ENCODE assay signal across 9 mouse cellular contexts in genomic region chr11:87985643-87986042, GRCm38 (mm10). TPM values are rescaled to one million over a fixed set of nuclear protein-coding genes. Genes with fewer than 3 reads are reported as not detected.
DNase-seq lines count a peak whose midpoint lies in the region; ATAC-seq and TF ChIP-seq lines count a peak whose summit lies in the region.
"Had no signal": no experiment of that assay in that cellular context is flagged by ENCODE, and none has a peak within 500 bp of the region (broad histone marks: within the 10 kb centered on the region; RNA-seq: fewer than 3 reads in every experiment).

No protein-coding gene starts in this region.

- no peak overlapping the region for H3K27ac ChIP-seq in heart, embryonic 10.5 days
- H3K27ac ChIP-seq in bone marrow macrophage, adult 2 months (ENCODE audit: insufficient read depth, low read depth, low read length), result no peak overlapping the region
- H3K27ac ChIP-seq in heart, embryonic 16.5 days (ENCODE audit: low read length), result no peak overlapping the region
- peak overlapping the region; percentile 15; the same call in 1 of the 2 replicates for H3K27ac ChIP-seq in midbrain, embryonic 10.5 days (replicated peaks)

- no peak for TF ChIP-seq CTCF in bone marrow macrophage, adult 2 months (IDR thresholded peaks at IDR 0.05; ENCODE audit: low read depth, low read length)

- TF ChIP-seq POLR2A in bone marrow macrophage, adult 2 months (IDR thresholded peaks at IDR 0.05; ENCODE audit: borderline replicate concordance, low read depth, low read length), result no peak

- H3K9me3 ChIP-seq in heart, embryonic 10.5 days, result no peaks in the 10 kb centered on the region
- H3K9me3 ChIP-seq in heart, embryonic 16.5 days (replicated peaks; ENCODE audit: control insufficient read depth, low read length), result no peaks in the 10 kb centered on the region
- no peaks in the 10 kb centered on the region for H3K9me3 ChIP-seq in midbrain, embryonic 10.5 days (replicated peaks)

- peak overlapping the region; percentile 90 for H3K9ac ChIP-seq in heart, embryonic 16.5 days (ENCODE audit: low read length)

- H3K4me2 ChIP-seq in heart, embryonic 16.5 days (ENCODE audit: low read depth, low read length), result peak overlapping the region; percentile 74

- peaks cover 31% of the 10 kb centered on the region for H3K4me1 ChIP-seq in heart, embryonic 10.5 days
- peaks cover 17% of the 10 kb centered on the region for H3K4me1 ChIP-seq in bone marrow macrophage, adult 2 months (ENCODE audit: control insufficient read depth, insufficient read depth, low read length)
- peaks cover 22% of the 10 kb centered on the region for H3K4me1 ChIP-seq in heart, embryonic 16.5 days (ENCODE audit: control insufficient read depth, insufficient read depth, low read length)
- H3K4me1 ChIP-seq in midbrain, embryonic 10.5 days, result peaks cover 44% of the 10 kb centered on the region

- peak overlapping the region; percentile 100 for H3K4me3 ChIP-seq in heart, embryonic 10.5 days
- peak overlapping the region; percentile 87 for H3K4me3 ChIP-seq in bone marrow macrophage, adult 2 months (ENCODE audit: insufficient read depth, low read length)
- H3K4me3 ChIP-seq in heart, embryonic 16.5 days (ENCODE audit: low read length), result peak overlapping the region; percentile 85
- H3K4me3 ChIP-seq in midbrain, embryonic 10.5 days, result peak overlapping the region; percentile 91

- intact Hi-C loops in heart, postnatal 25 days (cut with DNase I), result loop anchor here (1.0 kb wide), 1 partner anchor 62 kb away; the partner anchor contains the start of gene Srsf1
- intact Hi-C loops in gastrocnemius, postnatal 36 days (cut with DNase I), result loop anchor here (2.0 kb wide), 1 partner anchor 61 kb away; the partner anchor contains the start of gene Srsf1

- peaks cover 40% of the 10 kb centered on the region for H3K36me3 ChIP-seq in heart, embryonic 10.5 days
- H3K36me3 ChIP-seq in heart, embryonic 16.5 days (ENCODE audit: control insufficient read depth, insufficient read depth), result peaks cover 19% of the 10 kb centered on the region
- H3K36me3 ChIP-seq in midbrain, embryonic 10.5 days, result peaks cover 43% of the 10 kb centered on the region

- H3K27me3 ChIP-seq in heart, embryonic 10.5 days (ENCODE audit: insufficient read depth, poor library complexity, severe bottlenecking), result no peaks in the 10 kb centered on the region
- H3K27me3 ChIP-seq in heart, embryonic 16.5 days (ENCODE audit: control insufficient read depth, insufficient read depth, low read length), result no peaks in the 10 kb centered on the region
- H3K27me3 ChIP-seq in midbrain, embryonic 10.5 days (ENCODE audit: low read depth, poor library complexity, severe bottlenecking), result no peaks in the 10 kb centered on the region

- ATAC-seq in heart, embryonic 16.5 days (replicated peaks; ENCODE audit: extremely low read depth, insufficient read depth, low FRiP score), result no peak

- DNase-seq in heart, embryonic 10.5 days (ENCODE audit: low spot score), result no peak
- no peak for DNase-seq in heart, postnatal 25 days (ENCODE audit: low spot score)
- no peak for DNase-seq in midbrain, embryonic 10.5 days (ENCODE audit: low spot score)
- no peak for DNase-seq in urinary bladder, postnatal 36 days (ENCODE audit: low spot score in 2 of 2)
- no peak for DNase-seq in gastrocnemius, postnatal 4 days (ENCODE audit: low spot score in 2 of 2)
- DNase-seq in gastrocnemius, postnatal 36 days, result no peak
- DNase-seq: layer of hippocampus, postnatal 36 days had no signal

- WGBS in heart, embryonic 10.5 days, result 37% methylated on average over 9 of the region's 9 CpGs
- WGBS in heart, embryonic 16.5 days, result 26% methylated on average over 9 of the region's 9 CpGs
- 64% methylated on average over 9 of the region's 9 CpGs for WGBS in midbrain, embryonic 10.5 days

RNA-seq across cellular contexts. Expression of gene Dynll2, which starts 1.7 kb away (rescaled TPM):
- polyA plus RNA-seq in heart, embryonic 10.5 days (2016; fragmentation: Nextera tagmentation; extraction: Ambion mirVana), result 21.7 and 26.1 TPM in 2 replicates
- total RNA-seq in heart, postnatal 25 days (2021), result 100 to 1,000 TPM; 350 to 375 TPM
- polyA plus RNA-seq in bone marrow macrophage, adult 2 months (2012; ENCODE audit: insufficient read depth, insufficient read length, missing spikeins), result 62.6 and 64.9 TPM in 2 replicates
- polyA plus RNA-seq in heart, embryonic 16.5 days (2015; fragmentation: Nextera tagmentation; extraction: Ambion mirVana), result 23.5 and 25.6 TPM in 2 replicates
- 28.1 and 29.1 TPM in 2 replicates for polyA plus RNA-seq in midbrain, embryonic 10.5 days (2016; fragmentation: Nextera tagmentation; extraction: Ambion mirVana)
- 100 to 1,000 TPM; 113 to 114 TPM for total RNA-seq in gastrocnemius, postnatal 4 days (2021)
- 100 to 1,000 TPM; 157 to 161 TPM for total RNA-seq in gastrocnemius, postnatal 36 days (2021)
